Mouse (Mus musculus): Measurements from ENCODE around the gene Loxl4. TPM values are rescaled to one million over a fixed set of nuclear protein-coding genes. Genes with fewer than 3 reads are reported as not detected.

Gene Loxl4
- not detected in 2 replicates for total RNA-seq (2017)

DNA sequence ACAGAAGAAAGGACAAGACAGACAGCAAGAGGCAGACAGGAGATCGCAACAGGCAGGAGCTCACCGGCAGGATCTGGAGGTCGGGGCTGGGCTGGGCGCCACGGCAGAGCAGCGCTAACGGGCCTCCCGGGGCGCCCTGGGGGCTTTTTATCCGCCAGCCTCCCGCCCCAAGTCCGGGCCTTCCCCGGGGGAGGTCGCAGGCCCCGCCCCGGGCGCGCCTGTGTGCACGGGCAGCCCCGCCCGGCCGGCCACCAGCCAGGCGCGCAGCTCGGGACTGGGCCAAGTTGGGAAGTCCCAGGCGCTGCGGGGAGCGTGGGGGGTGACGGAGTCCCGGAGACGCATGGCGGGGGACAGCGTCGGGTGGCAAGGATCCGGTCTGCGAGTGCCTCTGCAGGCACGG lies at the start of gene Loxl4:
Gene Loxl4 (minus strand): TSS at position 160 of the 400 bp plus-strand sequence.
- no peak for ATAC-seq (ENCODE audit: extremely low read depth, insufficient number of reproducible peaks, low FRiP score, poor library complexity, severe bottlenecking)

DNA sequence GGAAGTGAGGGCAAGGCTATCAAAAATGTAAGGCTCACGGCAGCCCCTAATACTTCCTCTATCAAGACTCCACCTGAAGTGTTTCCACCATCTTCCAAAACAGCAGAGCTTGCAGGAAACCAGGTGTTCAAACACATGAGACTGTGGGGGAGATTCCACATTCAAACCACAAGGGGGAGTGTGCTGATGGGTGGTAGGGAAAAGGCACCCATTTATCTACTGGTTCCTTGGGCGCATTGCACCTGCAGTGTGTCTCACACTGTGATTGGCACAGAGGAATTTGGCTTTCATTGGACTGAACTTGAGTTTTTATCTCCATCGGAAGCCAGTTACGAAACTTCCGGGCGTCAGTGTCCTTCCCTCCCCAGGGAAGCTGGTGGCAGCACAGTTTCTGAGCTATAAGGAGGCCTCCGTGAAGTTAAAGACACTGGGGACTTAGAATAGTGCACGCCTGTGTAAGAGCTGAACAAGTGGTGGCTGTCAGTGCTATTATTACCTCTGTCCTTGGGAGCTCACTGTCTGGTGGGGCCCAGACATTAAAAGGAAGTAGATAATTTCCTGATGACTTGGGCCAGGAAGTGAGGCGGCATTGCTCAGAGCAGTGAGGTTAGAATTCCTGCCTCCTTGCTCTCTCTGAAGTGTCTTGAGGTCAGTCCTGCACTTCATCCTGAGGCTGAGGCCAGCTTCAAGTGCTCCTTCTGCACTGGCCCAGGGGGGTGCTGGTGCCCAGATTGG lies 49.0 kb upstream of the Loxl4 start:
- ATAC-seq (ENCODE audit: extremely low read depth, insufficient number of reproducible peaks, low FRiP score, poor library complexity, severe bottlenecking): no peak

DNA sequence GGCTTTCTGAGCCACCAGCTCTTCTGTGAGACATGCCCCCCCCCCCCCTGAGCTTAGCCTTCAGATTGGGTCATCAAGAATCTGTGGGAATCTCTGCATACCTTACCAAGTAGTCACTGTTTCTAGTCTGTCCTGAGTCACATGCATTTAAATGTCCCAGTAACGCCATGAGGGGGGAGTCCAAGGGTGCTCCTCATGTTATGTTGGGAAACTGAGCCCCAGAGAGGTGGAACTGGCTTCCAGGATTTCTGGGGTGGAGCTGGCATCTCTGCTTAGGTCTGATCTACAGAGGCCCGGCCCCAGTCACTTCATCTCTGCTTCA lies 47.6 kb upstream of the Loxl4 start:
- no peak for ATAC-seq (ENCODE audit: extremely low read depth, insufficient number of reproducible peaks, low FRiP score, poor library complexity, severe bottlenecking)

DNA sequence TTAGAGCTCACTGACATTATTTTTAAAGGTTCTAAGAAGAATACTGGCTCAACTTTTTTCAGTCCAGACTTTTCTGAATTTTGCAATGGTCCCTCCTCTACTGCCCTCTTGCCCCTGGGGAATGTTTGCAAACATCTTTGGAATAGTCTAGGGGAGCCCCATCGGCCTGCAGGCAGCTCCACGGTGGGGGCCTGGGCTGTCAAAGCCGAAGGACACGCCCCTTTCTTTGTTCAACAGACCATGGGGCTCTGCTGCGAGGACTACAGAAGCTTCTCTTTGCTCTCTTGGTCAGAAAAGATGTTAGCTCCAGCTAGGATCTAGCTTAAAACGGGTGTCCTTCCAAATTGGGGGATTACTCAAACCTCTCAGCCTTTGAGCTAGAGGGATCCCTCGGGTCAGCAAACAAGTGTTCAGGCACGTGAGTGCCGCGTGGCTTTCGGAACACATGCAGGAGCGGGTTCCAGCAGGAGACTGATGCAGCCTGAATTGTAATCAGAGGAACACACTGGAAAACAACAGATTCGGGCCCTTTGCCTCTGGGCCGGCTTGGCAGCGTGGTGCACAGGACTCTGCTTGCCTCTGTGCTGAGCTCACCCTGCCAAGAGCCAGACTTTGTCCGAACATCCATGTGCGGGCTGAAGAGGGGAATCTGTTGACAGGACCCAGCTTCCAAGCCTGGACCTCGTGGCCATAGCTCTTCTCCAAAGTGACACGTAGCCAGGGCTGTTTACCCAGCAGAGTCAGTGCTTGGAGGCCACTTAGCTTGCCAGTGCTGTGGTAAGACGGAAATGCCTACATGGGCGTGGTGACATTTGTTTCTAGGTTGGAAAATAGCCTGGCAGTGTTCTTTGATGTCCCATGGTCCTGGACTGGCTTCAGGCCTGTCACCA lies 47.0 kb upstream of the Loxl4 start:
- no peak for ATAC-seq (ENCODE audit: extremely low read depth, insufficient number of reproducible peaks, low FRiP score, poor library complexity, severe bottlenecking)

DNA sequence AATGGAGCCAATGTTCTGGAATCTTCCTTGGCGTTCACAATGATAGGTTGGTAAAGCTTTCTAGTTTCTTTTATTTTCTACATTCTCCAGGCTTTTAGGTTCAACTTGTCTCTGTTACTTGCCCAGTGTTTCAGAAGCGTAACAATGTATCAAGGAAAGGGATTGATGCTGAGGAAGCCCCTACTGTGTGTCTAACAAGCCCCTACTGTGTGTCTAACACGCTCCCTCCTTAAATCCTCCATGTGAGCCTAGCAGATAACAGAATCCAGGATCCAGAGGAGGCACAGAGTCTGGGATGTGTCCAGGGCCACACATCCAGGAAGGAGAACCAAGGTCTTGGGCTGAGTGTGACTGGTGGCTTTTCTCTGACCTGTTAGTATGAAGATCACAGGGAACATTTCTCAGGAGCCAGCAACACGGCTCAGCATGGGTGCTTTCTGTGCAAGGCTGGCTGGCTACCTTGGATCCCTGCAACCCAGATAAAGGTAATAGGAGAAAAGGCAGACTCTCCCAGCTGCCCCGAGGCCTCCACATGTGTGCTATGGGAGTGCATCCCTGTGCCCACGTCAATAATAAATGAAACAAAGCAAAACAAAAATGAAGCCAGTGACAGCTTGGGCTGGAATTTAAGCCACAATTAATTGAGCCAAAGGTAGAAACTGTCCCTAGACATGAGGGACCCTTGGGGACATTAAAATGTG lies 46.0 kb upstream of the Loxl4 start:
- no peak for ATAC-seq (ENCODE audit: extremely low read depth, insufficient number of reproducible peaks, low FRiP score, poor library complexity, severe bottlenecking)

DNA sequence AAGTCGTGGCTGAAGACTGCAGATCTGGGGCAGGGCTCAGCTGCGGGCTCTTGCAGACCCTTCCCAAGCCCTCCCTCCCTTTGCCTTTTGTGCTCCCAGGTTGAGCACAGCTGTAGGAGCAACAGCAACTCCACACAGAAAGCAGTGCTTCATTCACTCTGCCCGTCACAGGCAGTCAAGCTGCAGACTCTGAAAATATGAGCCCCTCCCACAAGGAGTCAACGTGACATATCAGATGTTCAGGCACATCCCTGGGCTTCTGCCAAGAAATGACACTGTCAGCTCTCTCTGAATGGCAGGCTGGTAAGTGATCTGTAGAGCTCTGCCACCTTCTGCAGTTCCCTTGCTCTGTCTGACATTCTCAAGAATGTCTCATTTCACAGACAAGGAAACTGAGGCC lies 45.2 kb upstream of the Loxl4 start:
- ATAC-seq (ENCODE audit: extremely low read depth, insufficient number of reproducible peaks, low FRiP score, poor library complexity, severe bottlenecking): no peak

DNA sequence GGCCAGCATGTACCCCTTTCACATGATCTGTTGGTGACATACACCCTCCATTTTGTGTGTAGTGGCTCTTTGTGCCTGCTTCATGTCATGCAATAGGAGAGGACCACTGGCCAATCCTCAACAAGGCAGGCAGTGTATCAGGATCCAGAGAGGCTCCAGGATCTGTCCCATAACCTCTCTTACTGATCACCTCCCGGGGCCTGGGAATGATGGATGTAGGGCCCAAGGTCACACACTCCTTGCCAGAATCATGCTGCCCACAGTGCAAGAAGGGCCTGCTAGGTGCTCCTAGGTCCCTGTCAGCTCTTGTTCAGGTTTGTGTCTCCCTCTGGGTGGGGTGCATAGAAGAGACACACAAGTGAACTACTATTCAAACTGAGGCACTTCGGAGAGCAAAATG lies 44.7 kb upstream of the Loxl4 start:
- no peak for ATAC-seq (ENCODE audit: extremely low read depth, insufficient number of reproducible peaks, low FRiP score, poor library complexity, severe bottlenecking)

DNA sequence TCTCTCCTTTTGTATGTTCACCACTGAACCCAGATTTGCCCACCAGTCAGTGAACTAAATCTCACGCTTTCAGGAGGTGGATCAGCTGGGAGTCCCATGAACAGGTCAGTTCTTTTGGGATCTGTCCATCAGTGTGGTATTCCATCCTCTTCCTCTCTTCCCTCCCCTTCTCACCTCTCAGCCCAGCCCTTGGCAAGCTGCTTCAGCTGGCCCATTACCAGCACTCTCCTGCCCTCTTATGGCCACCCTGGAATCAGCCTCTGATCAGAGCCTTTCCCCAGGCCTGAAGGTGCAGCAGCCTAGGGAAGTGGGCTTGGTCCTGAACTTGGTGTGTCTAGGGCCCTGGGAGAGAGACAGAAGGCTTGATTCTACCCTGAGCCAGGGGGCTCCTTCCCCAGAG lies 42.4 kb upstream of the Loxl4 start:
- no peak for ATAC-seq (ENCODE audit: extremely low read depth, insufficient number of reproducible peaks, low FRiP score, poor library complexity, severe bottlenecking)

DNA sequence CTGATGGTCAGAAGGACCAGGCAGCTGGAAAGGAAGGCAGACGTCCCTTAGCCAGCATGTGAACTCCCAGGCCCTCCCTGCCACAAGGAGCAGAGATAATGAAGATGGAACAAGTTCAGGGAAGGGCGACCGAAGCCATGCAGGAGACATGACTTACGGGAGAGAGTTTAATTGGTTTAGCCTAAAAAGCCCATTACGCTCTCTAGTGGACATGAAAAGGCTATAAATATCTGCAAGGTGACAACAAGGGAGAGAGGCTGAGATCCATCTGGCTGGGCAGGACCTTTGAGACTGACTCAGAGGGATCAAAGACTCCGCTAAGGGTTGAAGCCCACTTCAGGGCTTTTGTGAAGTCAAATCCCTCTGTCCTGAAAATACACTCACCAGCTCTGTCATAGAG lies 40.5 kb upstream of the Loxl4 start:
- no peak for ATAC-seq (ENCODE audit: extremely low read depth, insufficient number of reproducible peaks, low FRiP score, poor library complexity, severe bottlenecking)

DNA sequence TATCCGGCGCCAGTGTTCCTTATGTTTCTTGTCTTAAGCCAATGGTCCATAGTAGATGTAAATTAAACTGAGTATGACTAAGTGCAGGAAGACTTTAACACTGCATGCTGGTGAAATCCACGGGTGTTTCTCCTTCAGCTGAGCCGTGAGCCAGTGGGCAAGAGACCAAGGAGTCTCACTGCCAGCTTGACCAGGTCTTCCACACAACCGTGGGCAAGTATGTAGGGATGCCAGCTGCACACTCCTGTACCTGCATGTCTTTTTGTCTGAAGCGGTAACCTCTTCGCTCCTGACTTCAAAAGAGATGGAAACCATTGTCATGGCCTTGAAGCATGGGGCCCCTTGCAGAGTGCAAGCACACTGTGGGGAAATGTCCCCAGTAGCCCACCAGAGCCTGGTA lies 39.8 kb upstream of the Loxl4 start:
- ATAC-seq (ENCODE audit: extremely low read depth, insufficient number of reproducible peaks, low FRiP score, poor library complexity, severe bottlenecking): no peak

DNA sequence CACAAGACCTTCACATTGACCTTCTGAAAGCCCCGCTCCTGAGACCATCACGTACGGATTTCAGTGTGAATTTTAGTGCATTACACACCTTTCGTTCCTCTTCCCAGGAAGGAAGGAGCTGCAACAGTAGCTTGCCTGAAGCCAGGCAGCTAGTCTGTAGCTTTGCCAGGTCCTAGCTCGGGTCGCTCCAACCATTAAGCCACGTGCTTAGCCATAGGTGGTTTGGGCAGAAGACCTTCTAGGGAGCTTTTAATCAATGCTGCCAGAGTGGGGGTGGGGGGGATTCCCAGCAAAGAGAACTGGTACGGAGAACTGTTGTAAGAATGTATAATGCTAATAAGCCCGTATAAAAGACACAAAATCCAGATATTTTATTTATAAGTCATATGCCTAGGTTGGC lies 27.6 kb upstream of the Loxl4 start:
- no peak for ATAC-seq (ENCODE audit: extremely low read depth, insufficient number of reproducible peaks, low FRiP score, poor library complexity, severe bottlenecking)

DNA sequence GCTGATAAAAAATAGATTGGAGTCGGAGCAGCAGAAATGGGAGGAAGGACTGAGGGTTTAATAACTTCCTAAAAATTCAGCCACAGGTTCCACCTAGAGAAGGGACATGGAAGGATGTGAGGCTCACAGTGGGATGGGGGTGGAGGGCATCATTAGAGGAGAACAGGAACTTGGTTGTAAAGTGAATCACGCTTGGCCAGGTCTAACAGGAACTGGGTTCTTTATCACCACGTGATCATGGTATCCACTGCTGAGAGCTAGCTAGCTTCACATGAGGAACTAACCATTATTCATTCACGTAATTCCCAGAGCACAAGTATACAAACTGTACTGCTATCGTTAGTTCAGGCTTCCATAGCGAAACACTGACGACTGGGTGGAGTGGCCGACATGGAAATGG lies 26.9 kb upstream of the Loxl4 start:
- ATAC-seq (ENCODE audit: extremely low read depth, insufficient number of reproducible peaks, low FRiP score, poor library complexity, severe bottlenecking): no peak

DNA sequence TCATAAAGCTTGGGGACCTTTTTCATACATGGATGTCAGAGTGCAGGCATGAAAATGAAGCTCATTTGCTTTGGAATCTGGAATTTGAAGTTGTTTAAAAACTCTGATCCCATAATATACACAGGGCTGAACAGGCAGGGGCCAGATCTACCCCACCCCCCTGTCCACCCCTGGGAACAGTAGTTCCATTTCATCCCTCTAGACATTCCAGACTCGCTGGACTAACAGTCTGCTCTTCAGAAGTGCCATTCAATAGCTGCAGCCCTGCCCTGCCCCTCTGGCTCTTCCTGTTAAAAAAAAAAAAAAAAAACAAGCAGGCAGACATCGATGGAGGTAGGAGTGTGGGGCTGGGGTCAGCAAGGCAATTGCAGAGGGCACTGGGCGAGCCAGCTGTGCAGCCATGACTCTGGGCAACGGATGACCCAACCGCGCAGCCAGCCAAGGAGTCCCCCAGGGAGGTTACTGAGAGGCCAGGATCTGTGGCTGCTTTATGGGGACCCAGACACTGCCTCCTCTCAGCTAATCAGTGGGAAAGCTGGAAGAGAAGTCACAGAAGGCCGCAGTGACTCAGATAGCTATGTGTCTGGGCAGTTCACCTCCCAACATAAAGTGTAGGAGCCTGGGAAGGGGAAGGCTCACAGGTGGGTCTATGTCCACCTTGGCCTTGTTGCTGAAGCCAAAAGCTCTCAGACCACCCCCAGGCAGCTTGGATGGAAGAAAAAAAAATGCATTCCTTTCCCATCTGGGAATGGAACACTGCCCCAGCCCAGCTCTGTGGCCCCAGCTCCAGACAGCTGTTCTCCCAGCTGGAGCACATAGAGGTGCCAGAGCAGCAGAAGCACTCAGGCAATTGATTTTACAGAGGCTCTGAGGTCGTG lies 26.2 kb upstream of the Loxl4 start:
- no peak for ATAC-seq (ENCODE audit: extremely low read depth, insufficient number of reproducible peaks, low FRiP score, poor library complexity, severe bottlenecking)

DNA sequence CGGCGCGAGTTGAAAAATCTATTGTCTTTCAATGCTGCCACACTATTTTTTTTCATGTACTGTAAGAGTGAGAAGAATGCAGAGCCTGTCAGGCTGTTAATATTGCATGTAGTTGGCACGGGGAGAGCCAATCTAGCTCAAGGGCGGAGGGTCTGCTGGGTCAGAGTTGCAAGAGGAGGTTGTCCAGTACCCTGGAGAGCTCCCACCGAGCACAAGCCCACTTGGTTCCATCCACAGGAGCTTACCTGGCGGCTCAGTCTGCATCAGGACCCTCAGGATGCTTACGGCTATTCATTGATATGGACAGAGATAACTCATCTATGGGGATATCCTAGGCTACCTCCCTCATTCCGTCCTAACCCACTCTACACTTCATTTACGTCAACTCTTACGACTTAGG lies 24.0 kb upstream of the Loxl4 start:
- no peak for ATAC-seq (ENCODE audit: extremely low read depth, insufficient number of reproducible peaks, low FRiP score, poor library complexity, severe bottlenecking)

DNA sequence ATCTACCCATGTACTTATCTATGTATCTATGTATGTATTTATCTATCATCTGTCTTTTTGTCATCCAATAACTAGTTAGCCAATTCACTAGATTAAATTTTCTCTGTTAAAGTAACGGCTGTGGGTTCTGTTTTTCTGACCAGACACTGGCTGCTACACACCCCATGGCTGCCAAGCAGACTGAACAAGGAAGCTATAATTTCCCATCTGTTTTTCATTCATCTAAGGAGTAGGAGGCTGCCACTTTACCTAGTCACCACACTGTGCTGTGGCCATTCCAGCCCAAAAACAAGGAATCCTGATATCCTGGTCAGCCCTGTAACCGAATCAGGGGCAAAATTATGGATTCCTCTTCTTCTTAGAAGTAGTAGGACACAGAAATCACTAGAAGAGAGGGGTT lies 21.0 kb upstream of the Loxl4 start:
- ATAC-seq (ENCODE audit: extremely low read depth, insufficient number of reproducible peaks, low FRiP score, poor library complexity, severe bottlenecking): no peak

DNA sequence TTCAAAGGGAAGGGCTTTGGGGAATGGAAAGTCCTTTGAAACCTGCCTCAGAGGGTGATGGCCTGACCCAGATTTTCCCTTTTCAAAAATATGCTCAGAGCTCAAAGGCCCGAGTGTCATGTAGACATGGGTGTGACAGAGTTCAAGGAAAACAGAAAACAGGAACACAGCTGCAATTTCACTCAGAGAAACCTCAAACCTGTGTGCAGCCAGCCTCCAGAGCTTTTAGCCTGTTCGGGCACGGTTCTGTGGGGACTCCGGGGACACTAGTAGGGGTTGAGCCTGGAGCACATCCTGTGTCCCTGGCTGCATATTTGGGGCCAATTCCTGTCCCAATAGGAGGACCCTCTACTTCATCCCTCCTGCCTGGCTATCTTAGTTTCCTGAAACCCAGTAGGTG lies 19.7 kb upstream of the Loxl4 start:
- ATAC-seq (ENCODE audit: extremely low read depth, insufficient number of reproducible peaks, low FRiP score, poor library complexity, severe bottlenecking): no peak

DNA sequence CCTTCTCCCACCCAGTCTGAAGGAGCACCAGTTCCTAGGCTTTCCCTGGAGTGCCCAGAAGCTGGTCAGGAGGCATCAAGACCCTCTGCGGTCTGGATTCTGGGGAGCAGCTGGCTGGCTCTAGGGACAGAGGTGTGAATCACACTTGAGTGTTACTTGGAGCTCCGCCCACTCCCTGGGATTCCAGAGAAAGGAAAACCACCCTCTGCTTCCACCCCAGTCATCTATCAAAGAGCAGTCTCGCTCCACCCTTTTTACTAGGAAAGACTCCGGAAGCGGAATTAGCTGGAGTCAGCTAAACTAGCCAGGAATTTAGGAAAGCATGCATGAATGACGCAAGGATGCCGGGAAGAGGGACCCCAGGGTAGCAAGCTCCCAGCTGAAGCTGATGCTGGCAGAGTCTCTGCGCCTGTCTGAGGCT lies 18.9 kb upstream of the Loxl4 start:
- no peak for ATAC-seq (ENCODE audit: extremely low read depth, insufficient number of reproducible peaks, low FRiP score, poor library complexity, severe bottlenecking)

DNA sequence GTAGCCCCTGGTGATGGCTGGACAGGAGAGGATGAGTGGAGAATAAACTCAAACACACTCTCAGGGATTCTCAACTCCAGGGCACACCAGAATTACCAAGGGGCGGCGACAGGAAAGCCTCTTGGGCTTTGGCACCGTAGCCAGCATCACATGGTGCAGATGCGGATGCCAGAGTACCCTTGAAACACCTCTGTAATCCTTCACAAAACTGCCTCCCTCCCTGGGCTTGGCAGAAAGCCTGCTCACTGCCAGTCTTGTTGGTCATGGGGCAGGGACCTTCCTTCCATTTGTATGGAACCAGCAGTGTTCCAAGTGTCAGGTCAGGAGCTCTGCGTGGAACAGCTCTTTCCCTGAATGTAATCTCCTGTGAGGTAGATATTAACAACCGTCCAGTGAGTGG lies 15.5 kb upstream of the Loxl4 start:
- no peak for ATAC-seq (ENCODE audit: extremely low read depth, insufficient number of reproducible peaks, low FRiP score, poor library complexity, severe bottlenecking)

DNA sequence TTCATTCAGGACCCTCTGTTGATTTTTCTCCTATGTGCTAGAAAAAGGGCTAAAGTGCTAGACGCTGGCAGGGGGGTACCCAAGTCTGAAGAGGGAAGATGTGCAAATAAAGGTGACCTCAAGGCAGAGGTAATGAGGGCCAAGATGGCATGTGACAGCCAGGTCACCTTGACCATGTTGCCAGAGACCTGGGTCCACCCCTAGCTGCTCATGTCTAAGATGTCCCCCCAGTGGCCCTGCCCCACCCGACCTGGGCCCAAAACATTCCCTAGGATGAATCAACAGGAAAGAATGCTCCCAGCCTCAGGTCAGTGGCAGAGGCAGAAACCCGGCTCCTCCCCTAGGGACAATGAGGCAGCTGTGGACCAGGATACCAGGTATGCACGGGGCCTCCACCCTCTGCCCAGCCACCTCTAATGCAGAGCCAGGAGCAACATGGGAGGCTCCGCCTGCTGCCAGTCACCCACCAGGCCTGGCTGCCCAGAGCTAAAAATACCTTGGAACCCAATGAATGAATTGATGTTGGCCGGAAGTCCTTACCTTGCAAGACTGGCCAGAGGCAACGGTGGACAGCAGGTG lies 1.1 kb upstream of the Loxl4 start:
- no peak for ATAC-seq (ENCODE audit: extremely low read depth, insufficient number of reproducible peaks, low FRiP score, poor library complexity, severe bottlenecking)
